Mouse (Mus musculus): ENCODE data around the gene H2-K1.
A peak's percentile ranks its signal among the peaks of the same experiment; 100 is the strongest.

Gene H2-K1

DNA sequence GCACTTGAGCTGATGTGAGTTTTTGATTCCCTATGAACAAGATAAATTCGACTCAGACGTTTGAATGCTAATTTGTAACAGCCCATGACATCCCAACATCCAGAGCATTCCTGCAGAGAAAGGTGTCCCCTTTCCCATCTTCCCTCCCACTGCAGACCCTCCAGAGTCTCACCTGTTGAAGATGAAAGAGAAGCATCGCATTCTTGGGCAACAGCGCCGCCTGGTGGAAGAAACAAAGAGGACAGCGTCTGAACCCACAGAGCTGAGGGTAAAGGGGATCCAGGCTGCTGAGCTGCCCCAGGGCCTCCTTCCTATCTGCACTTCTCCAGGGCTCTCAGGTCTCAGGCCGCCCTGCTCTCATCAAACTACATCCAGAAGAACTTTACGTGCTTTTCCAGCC is 18.0 kb downstream of the H2-K1 start:
- peak; percentile 71 to 91 for DNase-seq (ENCODE audit: low spot score in 2 of 2)

DNA sequence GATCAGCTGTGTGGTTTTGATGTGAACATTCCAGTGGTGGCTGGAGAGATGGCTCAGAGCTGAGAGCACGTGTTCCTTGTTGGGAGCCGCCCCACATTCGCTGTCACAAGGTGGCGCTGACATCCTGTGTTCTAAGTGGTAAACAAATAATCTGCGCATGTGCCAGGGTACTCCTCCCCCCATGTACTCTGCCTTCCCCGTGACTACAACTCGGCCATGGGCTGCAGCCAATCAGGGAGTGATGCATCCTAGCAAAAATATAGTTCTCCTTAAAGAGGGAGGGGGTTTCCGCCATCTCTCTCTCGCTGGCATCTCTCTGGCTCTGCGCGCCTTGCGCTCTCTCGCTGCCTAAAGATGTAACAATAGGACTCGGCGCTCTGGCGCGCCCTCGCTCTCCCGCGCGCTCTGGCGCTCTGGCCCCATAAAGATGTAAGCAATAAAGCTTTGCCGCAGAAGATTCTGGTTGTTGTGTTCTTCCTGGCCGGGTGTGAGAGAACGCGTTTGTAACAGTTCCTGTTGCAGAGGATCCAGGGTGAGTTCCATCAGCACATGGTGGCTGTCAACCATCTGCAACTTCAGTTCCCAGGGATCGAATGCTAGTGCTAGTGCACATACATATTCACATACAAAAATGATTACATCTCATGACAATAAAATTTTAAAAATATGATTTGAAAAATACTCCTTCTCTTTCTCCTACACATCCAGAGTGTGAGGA is 18.8 kb downstream of the H2-K1 start:
- peak; percentile 82 to 87 for DNase-seq (ENCODE audit: low spot score in 2 of 2)

- DNase-seq (ENCODE audit: low spot score in 2 of 2) = no peak
These were observed 19.7 kb downstream of the H2-K1 start for GRCm38 (mm10) chr17:33980181-33981035.

GRCm38 (mm10) chr17:33979512-33980050 is 20.6 kb downstream of the H2-K1 start:
- DNase-seq (ENCODE audit: low spot score in 2 of 2) = no peak

GRCm38 (mm10) chr17:33978631-33979031 is 21.5 kb downstream of the H2-K1 start:
- DNase-seq (ENCODE audit: low spot score in 2 of 2) = peak; percentile 77 to 86

GRCm38 (mm10) chr17:33977861-33978557 is 22.1 kb downstream of the H2-K1 start:
- no peak for DNase-seq (ENCODE audit: low spot score in 2 of 2)

DNA sequence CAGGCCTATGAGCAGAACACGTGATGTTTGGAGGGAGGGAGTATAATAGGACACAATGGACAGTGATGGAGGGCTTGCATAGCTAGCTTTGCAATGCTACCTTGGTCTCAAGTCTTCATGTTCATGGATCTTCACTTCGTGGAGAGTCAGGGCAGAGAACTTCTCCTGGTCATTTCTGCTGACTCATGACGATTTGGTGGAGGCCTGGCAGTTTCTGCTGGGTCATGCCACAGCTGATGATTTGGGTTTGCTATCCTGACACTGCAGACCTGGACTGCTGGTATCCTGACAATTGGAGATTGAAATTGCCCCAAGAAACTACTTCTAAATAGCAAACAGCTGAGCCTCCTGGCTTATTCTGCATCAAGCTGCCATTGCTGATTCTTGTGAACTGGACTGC is 26.6 kb downstream of the H2-K1 start:
- no peak for DNase-seq (ENCODE audit: low spot score in 2 of 2)

DNA sequence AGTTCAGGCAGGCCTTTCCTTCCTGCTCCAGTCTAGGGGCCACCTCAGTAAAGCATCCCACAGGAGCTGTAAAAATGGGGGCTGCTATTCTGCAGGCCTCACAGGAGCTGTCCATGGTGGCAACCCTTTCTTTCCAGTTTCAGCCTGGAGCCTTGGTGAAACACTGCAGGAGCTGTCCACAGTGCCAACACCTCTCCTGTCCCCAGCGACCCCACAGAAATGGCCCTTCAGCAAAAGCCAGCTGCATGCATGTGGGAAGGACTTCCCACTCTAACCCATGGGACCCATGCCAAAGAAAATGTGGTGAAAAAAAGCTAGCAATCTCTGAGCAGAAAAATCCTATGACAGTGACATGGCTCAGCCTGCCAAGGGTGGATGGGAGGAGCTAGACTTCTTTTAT is 27.5 kb downstream of the H2-K1 start:
- DNase-seq (ENCODE audit: low spot score in 2 of 2) = no peak

DNA sequence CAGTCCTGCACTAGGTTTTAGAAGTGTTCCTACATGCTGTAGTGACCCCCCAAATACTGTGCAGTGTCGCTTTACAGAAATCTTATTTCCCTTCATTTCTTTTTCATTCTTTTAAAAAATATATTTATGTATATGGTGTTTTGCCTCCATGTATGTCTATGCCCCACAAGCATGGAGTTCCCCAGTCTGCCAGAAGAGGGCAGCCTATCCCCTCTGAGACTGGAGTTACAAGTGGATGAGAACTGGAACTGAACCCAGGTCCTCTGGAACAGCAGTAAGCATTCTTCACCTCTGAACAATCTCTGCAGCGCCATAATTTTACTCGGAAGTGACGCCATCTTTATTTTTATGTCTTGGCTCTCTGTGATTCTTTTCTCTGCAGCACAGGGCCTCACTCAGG is 30.8 kb downstream of the H2-K1 start:
- no peak for DNase-seq (ENCODE audit: low spot score in 2 of 2)

DNA sequence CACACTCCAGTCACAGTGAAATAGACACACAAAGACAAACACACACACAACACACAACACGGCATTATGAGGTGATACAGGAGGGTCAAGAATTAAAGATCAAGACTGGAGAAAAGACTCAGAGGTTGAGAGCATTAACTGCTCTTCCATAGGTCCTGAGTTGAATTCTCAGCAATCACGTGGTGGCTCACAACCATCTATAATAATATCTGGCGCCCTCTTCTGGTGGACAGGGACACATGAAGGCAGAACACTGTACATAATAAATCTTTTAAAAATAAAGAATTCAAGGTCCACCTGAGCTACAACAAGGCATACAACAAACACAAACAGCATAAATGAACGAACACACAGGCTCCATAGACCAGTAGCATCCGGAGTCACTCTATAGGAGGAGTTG is 31.2 kb downstream of the H2-K1 start:
- no peak for DNase-seq (ENCODE audit: low spot score in 2 of 2)

DNA sequence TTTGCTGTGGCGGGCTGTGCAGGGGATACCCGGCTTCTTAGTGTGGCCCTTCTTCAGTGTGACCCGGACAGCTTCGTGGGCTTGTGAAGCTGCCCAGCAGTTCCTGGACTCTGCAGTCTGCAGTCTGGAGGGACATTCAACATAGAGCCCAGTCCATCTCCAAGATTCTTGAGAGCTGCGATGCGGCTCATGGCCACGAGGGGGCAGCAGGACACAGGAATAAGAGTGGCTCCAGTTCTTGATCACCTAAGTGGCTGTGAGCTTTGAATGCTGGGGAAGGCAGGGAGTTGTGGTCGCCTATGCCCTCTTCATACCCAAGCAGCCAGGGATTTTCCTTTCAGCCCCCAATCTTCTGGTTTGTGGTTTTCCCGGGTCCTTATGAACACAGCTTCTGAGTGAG is 31.7 kb downstream of the H2-K1 start:
- DNase-seq (ENCODE audit: low spot score in 2 of 2) = peak; percentile 77 to 89

GRCm38 (mm10) chr17:33965846-33966550 is 34.1 kb downstream of the H2-K1 start:
- no peak for DNase-seq (ENCODE audit: low spot score in 2 of 2)

GRCm38 (mm10) chr17:33965082-33965845 is 34.9 kb downstream of the H2-K1 start:
- no peak for DNase-seq (ENCODE audit: low spot score in 2 of 2)

DNA sequence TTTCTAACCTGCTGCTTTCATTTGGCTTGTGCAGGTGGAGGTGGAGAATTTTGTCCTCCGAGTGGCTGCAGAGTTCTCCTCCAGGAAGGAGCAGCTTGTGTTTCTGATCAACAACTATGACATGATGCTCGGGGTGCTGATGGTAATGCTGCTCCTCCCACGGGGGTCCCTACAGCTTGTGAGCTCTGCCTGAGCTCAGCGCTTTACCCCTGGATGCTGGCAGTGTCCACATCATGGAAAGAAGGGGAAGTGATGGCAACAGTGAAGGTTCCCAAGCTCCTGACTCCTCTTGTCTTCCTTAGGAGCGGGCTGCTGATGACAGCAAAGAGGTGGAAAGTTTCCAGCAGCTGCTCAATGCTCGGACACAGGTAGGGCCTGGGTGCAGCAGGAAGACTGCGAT is 37.3 kb downstream of the H2-K1 start:
- peak in 1 of 2 experiments; percentile 59 for DNase-seq (ENCODE audit: low spot score in 2 of 2)

DNA sequence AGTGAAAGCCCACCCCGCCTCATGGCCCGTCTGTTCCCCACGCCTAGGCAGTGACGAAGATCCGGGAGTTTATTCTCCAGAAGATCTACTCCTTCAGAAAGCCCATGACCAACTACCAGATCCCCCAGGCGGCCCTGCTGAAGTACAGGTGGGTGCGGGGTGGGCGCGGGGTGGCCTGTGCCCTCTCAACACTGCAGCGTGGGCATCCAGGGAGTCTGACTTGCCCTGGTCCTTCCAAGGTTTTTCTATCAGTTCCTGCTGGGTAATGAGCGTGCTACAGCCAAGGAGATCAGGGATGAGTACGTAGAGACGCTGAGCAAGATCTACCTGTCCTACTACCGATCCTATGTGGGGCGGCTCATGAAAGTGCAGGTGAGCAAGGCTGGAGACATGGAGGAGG is 40.2 kb downstream of the H2-K1 start:
- no peak for DNase-seq (ENCODE audit: low spot score in 2 of 2)

- peak in 1 of 2 experiments; percentile 35 for DNase-seq (ENCODE audit: low spot score in 2 of 2)
These were observed 41.0 kb downstream of the H2-K1 start for GRCm38 (mm10) chr17:33959135-33959534.

GRCm38 (mm10) chr17:33958451-33958850 is 41.7 kb downstream of the H2-K1 start:
- DNase-seq (ENCODE audit: low spot score in 2 of 2) = peak in 1 of 2 experiments; percentile 68

DNA sequence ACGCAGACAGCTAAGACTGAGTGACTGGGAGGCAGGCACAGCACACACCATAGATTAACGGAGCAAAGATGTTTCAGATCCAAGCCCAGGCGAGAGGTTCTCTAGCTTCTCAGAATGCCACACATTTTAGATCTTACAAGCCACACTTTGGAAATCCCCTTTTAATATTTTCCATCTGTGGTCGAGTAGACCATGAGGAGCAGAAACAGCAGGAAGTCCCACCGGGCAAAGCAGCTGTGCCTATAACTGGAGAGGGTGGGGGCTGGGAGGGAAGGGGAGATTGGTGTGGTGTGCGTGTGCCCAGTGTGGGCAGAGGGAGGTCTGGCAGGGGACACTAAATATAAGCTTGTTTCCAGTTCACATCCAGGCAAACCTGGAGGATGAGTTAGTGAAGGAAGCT is 42.7 kb downstream of the H2-K1 start:
- DNase-seq (ENCODE audit: low spot score in 2 of 2) = no peak

DNA sequence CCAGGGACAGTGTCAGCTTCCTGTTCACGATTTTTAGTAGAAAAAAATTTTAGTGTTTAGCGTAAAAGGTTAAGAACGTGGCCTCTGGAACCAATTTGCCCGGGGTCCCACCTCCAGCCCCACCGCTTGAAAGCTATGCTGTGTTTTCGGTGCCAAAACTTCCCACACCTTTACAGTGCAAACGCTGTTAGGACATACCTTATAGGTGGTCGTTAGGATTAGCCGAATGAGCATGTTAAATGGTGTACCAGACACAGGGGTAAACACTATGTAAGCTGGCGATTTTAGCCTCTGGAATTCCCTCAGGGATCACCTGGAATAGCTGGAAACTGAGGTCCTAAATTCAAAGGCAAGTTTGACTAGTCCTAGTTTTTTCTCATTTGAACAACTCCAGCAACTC is 43.8 kb downstream of the H2-K1 start:
- DNase-seq (ENCODE audit: low spot score in 2 of 2) = no peak

GRCm38 (mm10) chr17:33955555-33956214 is 44.5 kb downstream of the H2-K1 start, which contains the start of the genes Vps52 and Rps18:
TSS of gene Vps52 (plus strand) at chr17:33955812.
TSS of gene Rps18 (minus strand) at chr17:33956001.
- peak; percentile 96 to 97 for DNase-seq (ENCODE audit: low spot score in 2 of 2)
